Mouse (Mus musculus): ENCODE data around the gene Cbx3. TPM values are rescaled to one million over a fixed set of nuclear protein-coding genes. Genes with fewer than 3 reads are reported as not detected.
A peak's percentile ranks its signal among the peaks of the same experiment; 100 is the strongest.

Gene Cbx3
- 13.1 and 22.3 TPM in 2 replicates for polyA plus RNA-seq (2012; ENCODE audit: insufficient read depth, low replicate concordance)

- Histone ChIP-seq H3K4me1 (peaks cover 33% of the 10 kb centered on the region), H3K27me3 (replicated peaks) (no peaks in the 10 kb centered on the region), H3K9me3 (no peaks in the 10 kb centered on the region), H3K36me3 (replicated peaks; ENCODE audit: low read length) (peaks cover 52% of the 10 kb centered on the region), H3K4me3 (replicated peaks) (peak within 1 kb of the TSS; percentile 97)
- TF ChIP-seq GATA1 (IDR thresholded peaks at IDR 0.05; ENCODE audit: borderline replicate concordance, low read length) (no peak), FLI1 (IDR thresholded peaks at IDR 0.05; ENCODE audit: low read length) (no peak)
Measured at GRCm38 (mm10) chr6:51470311-51471178, at the start of gene Cbx3. Gene Cbx3 (plus strand): TSS chr6:51470360.

- no peaks in the 10 kb centered on the region for H3K36me3 ChIP-seq (replicated peaks; ENCODE audit: low read length)
- peaks cover 24% of the 10 kb centered on the region for H3K9me3 ChIP-seq
- H3K4me1 ChIP-seq: no peaks in the 10 kb centered on the region
- peaks cover 51% of the 10 kb centered on the region for H3K27me3 ChIP-seq (replicated peaks)
- no peak overlapping the region for H3K4me3 ChIP-seq (replicated peaks)
- TF ChIP-seq FLI1 (IDR thresholded peaks at IDR 0.05; ENCODE audit: low read length) (no peak), GATA1 (IDR thresholded peaks at IDR 0.05; ENCODE audit: borderline replicate concordance, low read length) (no peak)
Measured at GRCm38 (mm10) chr6:51423466-51424122, 46.6 kb upstream of the Cbx3 start.

DNA sequence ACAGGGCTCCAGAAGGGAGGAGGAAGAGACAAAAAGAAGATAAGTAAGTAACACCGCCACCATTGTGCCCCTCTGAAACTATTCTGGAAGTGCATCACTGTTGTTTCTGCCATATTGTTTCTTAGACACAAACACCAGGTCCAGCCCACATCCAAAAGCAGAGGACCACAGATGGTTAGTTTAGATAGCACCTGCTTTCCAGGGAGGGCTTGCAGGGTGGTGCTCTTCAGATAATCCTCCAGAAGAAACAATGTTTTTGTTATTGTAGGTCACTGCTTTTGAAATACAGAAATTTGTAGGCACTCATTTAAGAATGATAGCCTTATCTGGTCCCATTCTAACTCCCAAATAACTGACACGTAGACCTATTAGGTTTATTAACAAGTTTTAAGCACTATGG is 45.6 kb upstream of the Cbx3 start:
- TF ChIP-seq GATA1 (IDR thresholded peaks at IDR 0.05; ENCODE audit: borderline replicate concordance, low read length): no peak
- TF ChIP-seq FLI1 (IDR thresholded peaks at IDR 0.05; ENCODE audit: low read length): no peak

DNA sequence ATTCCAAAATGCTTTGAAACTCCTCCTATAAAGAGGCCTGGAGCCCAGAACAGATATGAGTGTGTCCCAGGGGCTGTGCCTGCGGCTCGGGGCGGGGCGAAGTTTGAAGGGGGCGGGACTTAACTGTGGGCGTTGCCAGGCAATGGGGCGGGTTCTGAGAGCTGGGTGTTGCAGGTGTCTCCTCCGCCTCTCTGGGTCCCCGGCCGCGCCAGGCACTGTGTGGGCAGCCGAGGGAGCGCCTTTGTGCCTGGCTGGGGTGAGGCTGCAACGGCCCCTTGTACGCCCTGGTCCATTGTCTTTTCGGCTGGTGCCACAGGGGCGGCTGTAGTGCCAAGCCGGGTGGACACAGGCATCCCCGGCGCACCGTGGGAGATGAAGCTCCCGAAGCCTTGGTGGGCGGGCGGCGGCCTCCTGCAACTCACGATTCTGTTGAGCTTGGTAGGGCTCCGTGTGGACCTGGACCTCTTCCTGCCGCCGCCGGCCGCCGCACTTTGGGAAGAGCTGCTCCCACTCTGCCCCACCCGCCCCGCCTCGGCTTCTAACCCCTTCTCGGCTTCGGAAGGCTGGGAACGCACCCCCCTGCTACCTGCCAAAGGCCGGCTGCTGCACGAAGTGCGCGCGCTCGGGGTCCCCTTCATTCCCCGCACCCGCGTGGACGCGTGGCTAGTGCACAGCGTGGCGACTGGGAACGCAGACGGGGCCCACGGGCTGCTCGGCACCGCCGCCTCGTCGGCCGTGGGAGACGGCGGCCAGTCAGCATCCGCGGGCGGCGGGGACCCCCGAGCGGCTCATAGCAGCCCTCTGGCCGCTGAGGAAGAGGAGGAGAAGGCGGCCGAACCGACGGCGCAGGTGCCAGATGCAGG is 37.4 kb upstream of the Cbx3 start, which contains the start of gene Nfe2l3:
Gene Nfe2l3 (plus strand): TSS at position 136 of the 863 bp plus-strand sequence.
- Histone ChIP-seq H3K4me3 (replicated peaks) (peak within 1 kb of the TSS; percentile 90), H3K4me1 (peaks cover 34% of the 10 kb centered on the region), H3K9me3 (no peaks in the 10 kb centered on the region), H3K36me3 (replicated peaks; ENCODE audit: low read length) (no peaks in the 10 kb centered on the region), H3K27me3 (replicated peaks) (peaks cover 87% of the 10 kb centered on the region)
- TF ChIP-seq GATA1 (IDR thresholded peaks at IDR 0.05; ENCODE audit: borderline replicate concordance, low read length) (no peak), FLI1 (IDR thresholded peaks at IDR 0.05; ENCODE audit: low read length) (no peak)

More for the DNA sequence above, 45.6 kb upstream of the Cbx3 start:
- no peaks in the 10 kb centered on the region for H3K4me1 ChIP-seq
- no peak overlapping the region for H3K4me3 ChIP-seq (replicated peaks)
- peaks cover 24% of the 10 kb centered on the region for H3K9me3 ChIP-seq
- H3K27me3 ChIP-seq (replicated peaks): peaks cover 50% of the 10 kb centered on the region
- no peaks in the 10 kb centered on the region for H3K36me3 ChIP-seq (replicated peaks; ENCODE audit: low read length)

- Histone ChIP-seq H3K4me1 (peaks cover 37% of the 10 kb centered on the region), H3K36me3 (replicated peaks; ENCODE audit: low read length) (no peaks in the 10 kb centered on the region), H3K27me3 (replicated peaks) (peaks cover 92% of the 10 kb centered on the region), H3K9me3 (no peaks in the 10 kb centered on the region), H3K4me3 (replicated peaks) (no peak overlapping the region)
- TF ChIP-seq GATA1 (IDR thresholded peaks at IDR 0.05; ENCODE audit: borderline replicate concordance, low read length) (no peak), FLI1 (IDR thresholded peaks at IDR 0.05; ENCODE audit: low read length) (no peak)
Measured at GRCm38 (mm10) chr6:51434270-51434669, 35.9 kb upstream of the Cbx3 start.

DNA sequence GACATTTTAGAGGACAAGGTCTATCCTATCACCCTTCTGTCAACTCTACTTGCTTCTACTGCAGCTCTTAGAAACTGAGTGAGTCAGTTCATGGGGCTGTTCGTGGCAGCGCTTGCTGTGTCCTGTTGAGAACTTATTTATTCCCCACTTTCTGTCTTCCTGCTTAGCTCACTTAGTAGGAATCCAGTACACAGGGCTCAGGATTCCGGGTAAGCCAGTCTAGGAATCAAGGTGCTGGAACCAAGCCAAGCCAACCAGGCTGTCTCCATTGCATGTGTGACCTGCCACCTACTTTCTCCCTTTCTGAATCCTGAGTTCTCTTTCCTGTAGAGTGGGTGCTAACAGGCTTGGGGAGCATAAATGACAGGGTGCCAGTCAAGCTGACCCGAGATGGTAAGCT is 32.5 kb upstream of the Cbx3 start:
- TF ChIP-seq FLI1 (IDR thresholded peaks at IDR 0.05; ENCODE audit: low read length): no peak
- no peaks in the 10 kb centered on the region for H3K9me3 ChIP-seq
- H3K4me1 ChIP-seq: peaks cover 30% of the 10 kb centered on the region
- no peak overlapping the region for H3K4me3 ChIP-seq (replicated peaks)
- H3K27me3 ChIP-seq (replicated peaks): peaks cover 92% of the 10 kb centered on the region
- H3K36me3 ChIP-seq (replicated peaks; ENCODE audit: low read length): no peaks in the 10 kb centered on the region

DNA sequence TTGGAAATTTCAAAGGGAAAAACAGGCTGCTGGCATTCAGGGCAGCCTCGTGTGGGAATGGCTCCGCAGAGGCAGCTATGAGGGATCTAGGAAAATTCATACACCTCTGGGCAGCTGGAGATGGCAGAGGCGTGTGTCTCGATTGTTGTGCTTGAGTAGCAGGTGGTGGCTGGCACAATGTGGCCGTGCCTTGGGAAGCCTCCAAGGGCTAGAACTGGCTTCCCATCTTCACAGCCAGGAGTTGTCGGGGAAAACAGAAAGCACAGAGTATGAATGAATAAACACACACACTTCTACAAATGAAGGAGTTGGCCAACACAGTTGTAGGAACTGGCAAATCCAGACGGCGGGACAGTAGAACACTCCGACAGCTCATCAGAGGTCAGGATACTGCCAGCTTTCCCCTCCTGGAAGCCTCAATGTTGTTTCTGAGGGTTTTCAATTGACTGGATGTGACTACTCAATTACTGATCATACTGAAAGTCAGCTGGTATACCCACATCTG is 31.3 kb upstream of the Cbx3 start:
- no peaks in the 10 kb centered on the region for H3K36me3 ChIP-seq (replicated peaks; ENCODE audit: low read length)
- peaks cover 85% of the 10 kb centered on the region for H3K27me3 ChIP-seq (replicated peaks)
- H3K9me3 ChIP-seq: no peaks in the 10 kb centered on the region
- H3K4me1 ChIP-seq: peaks cover 20% of the 10 kb centered on the region
- no peak overlapping the region for H3K4me3 ChIP-seq (replicated peaks)
- TF ChIP-seq FLI1 (IDR thresholded peaks at IDR 0.05; ENCODE audit: low read length) (no peak), GATA1 (IDR thresholded peaks at IDR 0.05; ENCODE audit: borderline replicate concordance, low read length) (no peak)

GRCm38 (mm10) chr6:51442191-51442835 is 27.8 kb upstream of the Cbx3 start:
- Histone ChIP-seq H3K36me3 (replicated peaks; ENCODE audit: low read length) (no peaks in the 10 kb centered on the region), H3K27me3 (replicated peaks) (peaks cover 72% of the 10 kb centered on the region), H3K4me3 (replicated peaks) (no peak overlapping the region), H3K9me3 (no peaks in the 10 kb centered on the region), H3K4me1 (peaks cover 7% of the 10 kb centered on the region)
- no peak for TF ChIP-seq GATA1 (IDR thresholded peaks at IDR 0.05; ENCODE audit: borderline replicate concordance, low read length)
- TF ChIP-seq FLI1 (IDR thresholded peaks at IDR 0.05; ENCODE audit: low read length): no peak

All from megakaryocyte, embryonic 14.5 days (primary cell).